Mouse (Mus musculus) hindbrain, embryonic 14.5 days (tissue): ENCODE measurements at regions not wholly inside any gene's neighbourhood (a gene's known extent, or its start where the extent isn't known, plus 50 kb on each side); places are given as distances from the start of the nearest gene placed in this dataset.

ENCODE experiments used
- ATAC-seq: fragments of 200-750 bp; cut with Nextera tagmentation; 2 replicates; pipeline ENCODE4 v1.8.0; 2017; ENCODE audit warnings: moderate number of reproducible peaks, mild to moderate bottlenecking, moderate TSS enrichment, moderate library complexity; ENCODE audit not compliant: low FRiP score
- DNase-seq: peaks from one replicate; pipeline ENCODE4 v3.0.0-alpha.2; 2015; ENCODE audit warnings: low spot score
- H3K27ac ChIP-seq: fragments of 300-500 bp; sonication (generic); 2 replicates; pipeline ENCODE4 v1.5.1; 2014; ENCODE audit warnings: mild to moderate bottlenecking, moderate library complexity
- H3K27me3 ChIP-seq: fragments of 300-500 bp; sonication (generic); 2 replicates; pipeline ENCODE4 v1.6.1; 2014; ENCODE audit warnings: mild to moderate bottlenecking, low read length, mixed read lengths; ENCODE audit not compliant: control insufficient read depth, insufficient read depth
- H3K36me3 ChIP-seq: fragments of 300-500 bp; sonication (generic); replicated peaks from 2 replicates; pipeline ENCODE4 v1.6.1; 2014; ENCODE audit not compliant: control insufficient read depth, insufficient read depth
- H3K4me1 ChIP-seq: fragments of 300-500 bp; sonication (generic); replicated peaks from 2 replicates; pipeline ENCODE4 v1.6.1; 2014; ENCODE audit warnings: antibody characterized with exemption, low read length, mixed read lengths; ENCODE audit not compliant: control insufficient read depth, insufficient read depth
- H3K4me2 ChIP-seq: fragments of 300-500 bp; sonication (generic); replicated peaks from 2 replicates; pipeline ENCODE4 v1.6.1; 2014; ENCODE audit warnings: mild to moderate bottlenecking, moderate library complexity
- H3K4me3 ChIP-seq: fragments of 300-500 bp; sonication (generic); replicated peaks from 2 replicates; pipeline ENCODE4 v1.5.1; 2014; ENCODE audit warnings: mild to moderate bottlenecking, low read length
- H3K9ac ChIP-seq: fragments of 300-500 bp; sonication (generic); 2 replicates; pipeline ENCODE4 v1.6.1; 2014
- H3K9me3 ChIP-seq: fragments of 300-500 bp; sonication (generic); 2 replicates; pipeline ENCODE4 v1.6.1; 2016; ENCODE audit warnings: low read length; ENCODE audit not compliant: control insufficient read depth
- WGBS: fragments of 180-500 bp; shearing (Covaris S2); extraction: QIAGEN DNeasy Blood & Tissue Kit; methylation state at CpG from one replicate; pipeline ENCODE4 v1.1.7; 2014; 5-methylcytosine and 5-hydroxymethylcytosine counted together

DNA sequence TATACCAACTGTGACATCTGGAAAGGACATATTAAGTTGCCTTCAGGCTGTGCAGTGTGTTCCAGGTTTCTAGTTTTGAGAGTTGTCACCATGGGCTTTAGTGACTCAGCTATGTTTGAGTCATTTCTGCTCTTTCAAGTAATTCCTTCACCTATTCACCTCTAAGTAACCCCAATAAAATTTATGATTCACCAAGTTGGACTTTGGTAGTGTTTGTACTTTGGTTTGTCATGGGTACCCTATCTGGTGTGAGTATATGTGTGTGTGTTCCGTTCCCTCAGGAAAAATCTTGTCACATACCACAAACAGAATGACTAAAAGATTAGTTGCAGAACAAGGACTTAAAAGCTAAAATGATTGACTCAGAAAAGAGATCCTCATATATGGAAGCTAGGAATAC, 76.8 kb upstream of the Crbn start:
- Histone ChIP-seq H3K4me1 (no peaks in the 10 kb centered on the region), H3K4me3 (no peak overlapping the region), H3K9me3 (peaks cover 7% of the 10 kb centered on the region; the same call in 1 of the 2 replicates), H3K27ac (no peak overlapping the region), H3K27me3 (no peaks in the 10 kb centered on the region), H3K9ac (no peak overlapping the region), H3K4me2 (no peak overlapping the region), H3K36me3 (no peaks in the 10 kb centered on the region)
- no peak for DNase-seq
- WGBS, result 100% methylated on average over 1 of the region's 1 CpGs
- no peak for ATAC-seq

DNA sequence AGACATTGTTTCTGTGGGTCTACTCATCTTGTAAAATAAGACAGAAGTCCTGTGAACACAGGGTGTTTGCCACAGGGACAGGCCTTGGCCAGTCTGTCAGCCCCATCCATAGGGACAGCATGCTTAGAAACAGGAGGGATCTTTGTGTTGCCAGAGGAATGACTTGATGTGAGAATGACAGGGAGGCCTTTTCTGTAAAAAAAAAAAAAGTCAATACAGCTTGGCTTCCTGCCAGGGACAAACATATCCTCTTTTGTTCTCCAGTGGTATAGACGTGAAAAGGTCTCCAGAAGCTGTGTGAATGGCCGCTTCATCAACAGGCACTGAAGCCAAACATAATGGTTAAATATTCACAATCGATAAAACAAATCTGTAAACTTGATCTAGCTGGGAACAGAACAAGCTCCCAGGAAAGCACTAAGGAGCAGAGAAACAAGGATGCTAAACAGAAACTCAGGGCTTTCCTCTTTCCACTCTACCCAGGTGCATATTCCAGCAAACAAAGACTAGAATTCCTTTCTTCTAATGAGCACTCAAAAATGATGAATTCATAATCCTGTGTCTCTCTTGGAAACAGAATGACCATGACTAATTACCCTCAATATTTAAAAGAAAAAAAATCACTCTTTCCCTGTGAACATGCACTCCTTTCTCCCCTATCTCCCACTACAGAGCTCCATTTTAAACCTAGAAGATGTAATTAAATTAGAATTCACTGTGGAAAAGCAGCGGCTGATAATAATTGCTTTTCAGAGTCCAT, 92.2 kb upstream of the Crbn start:
- Histone ChIP-seq H3K4me3 (no peak overlapping the region), H3K9me3 (no peaks in the 10 kb centered on the region), H3K9ac (no peak overlapping the region), H3K27ac (peak overlapping the region; percentile 56), H3K27me3 (no peaks in the 10 kb centered on the region), H3K36me3 (no peaks in the 10 kb centered on the region), H3K4me2 (no peak overlapping the region), H3K4me1 (peaks cover 11% of the 10 kb centered on the region)
- ATAC-seq, result peak; percentile 85
- DNase-seq, result peak; percentile 62
- 16% methylated on average over 4 of the region's 4 CpGs for WGBS

DNA sequence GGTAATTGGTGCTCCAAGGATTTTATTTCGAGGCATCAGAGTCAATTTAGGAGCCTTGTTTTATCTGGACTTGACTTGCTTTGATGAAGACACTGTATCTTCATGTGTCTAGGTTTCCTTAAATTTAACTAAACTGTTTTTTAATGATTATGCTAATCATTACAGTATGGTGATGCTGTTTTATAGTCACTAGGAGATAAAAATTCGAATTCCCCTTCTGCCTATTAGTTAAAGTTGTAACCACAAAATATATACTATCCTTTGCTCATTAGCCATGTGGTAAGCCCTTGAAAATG, 92.7 kb upstream of the Crbn start:
- H3K27me3 ChIP-seq, result no peaks in the 10 kb centered on the region
- H3K4me3 ChIP-seq, result no peak overlapping the region
- no peak overlapping the region for H3K9ac ChIP-seq
- ATAC-seq (peak; percentile 41), DNase-seq (no peak)
- H3K36me3 ChIP-seq, result no peaks in the 10 kb centered on the region
- no peaks in the 10 kb centered on the region for H3K9me3 ChIP-seq
- peaks cover 11% of the 10 kb centered on the region for H3K4me1 ChIP-seq
- peak overlapping the region; percentile 56; the same call in 1 of the 2 replicates for H3K27ac ChIP-seq
- H3K4me2 ChIP-seq, result no peak overlapping the region
- WGBS, result 39% methylated on average over 2 of the region's 2 CpGs

DNA sequence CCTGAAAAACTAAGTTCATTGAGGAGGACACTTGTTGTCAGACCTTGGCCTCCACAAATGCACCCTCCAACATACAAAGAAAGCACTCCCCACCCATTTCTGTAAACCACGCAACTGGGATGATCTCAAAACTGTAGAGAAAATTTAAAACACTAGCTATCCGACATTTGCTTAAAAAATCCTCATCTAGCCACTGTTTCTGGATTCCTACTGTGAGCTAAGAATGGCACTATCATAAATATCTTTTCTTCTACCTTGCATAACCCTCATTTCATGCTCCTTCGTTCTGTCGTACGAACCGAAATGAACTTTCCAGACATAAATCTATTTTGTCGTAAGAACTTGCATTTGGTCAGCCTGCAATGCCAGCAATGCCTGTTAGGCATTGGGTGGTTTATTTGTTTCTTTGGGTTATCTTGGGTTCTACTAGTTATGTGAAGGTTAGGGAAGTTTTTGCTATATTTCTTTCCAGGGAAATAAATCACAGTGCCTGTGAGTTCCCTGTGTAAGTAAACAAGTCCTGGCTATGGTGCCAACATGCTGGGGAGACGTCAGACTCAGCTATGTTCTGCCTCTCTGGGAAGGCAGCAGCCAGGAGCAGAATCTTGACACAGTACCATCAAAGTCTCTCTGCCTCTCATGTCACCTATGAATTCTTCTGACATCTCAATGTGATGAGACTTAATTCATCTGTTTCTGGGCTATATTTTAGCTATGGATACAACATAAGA, 104.2 kb upstream of the Crbn start:
- H3K36me3 ChIP-seq, result no peaks in the 10 kb centered on the region
- 89% methylated on average over 8 of the region's 8 CpGs for WGBS
- no peak overlapping the region for H3K9ac ChIP-seq
- no peaks in the 10 kb centered on the region for H3K4me1 ChIP-seq
- no peak overlapping the region for H3K4me3 ChIP-seq
- DNase-seq (no peak), ATAC-seq (no peak)
- H3K4me2 ChIP-seq, result no peak overlapping the region
- H3K9me3 ChIP-seq, result no peaks in the 10 kb centered on the region
- no peaks in the 10 kb centered on the region for H3K27me3 ChIP-seq
- H3K27ac ChIP-seq, result no peak overlapping the region

DNA sequence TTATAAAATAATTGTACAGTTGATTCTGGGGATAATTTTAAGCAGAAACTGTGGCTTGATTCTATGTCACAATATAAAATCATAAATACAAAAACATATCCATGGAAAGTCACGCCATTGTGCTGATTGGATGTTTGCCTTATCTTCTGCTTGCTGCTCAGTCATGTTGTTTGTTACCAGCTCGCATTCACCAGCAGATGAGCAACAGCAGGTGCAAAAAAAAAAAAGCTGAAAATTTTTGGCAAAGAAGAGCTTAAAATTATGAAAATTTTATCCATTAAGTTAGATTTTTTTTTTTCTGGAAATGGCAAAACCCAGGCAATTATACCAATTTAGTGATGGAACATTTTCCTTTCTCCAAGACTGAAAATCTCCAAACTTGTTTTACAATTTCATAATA, 115.2 kb upstream of the Crbn start:
- Histone ChIP-seq H3K36me3 (no peaks in the 10 kb centered on the region), H3K4me2 (no peak overlapping the region), H3K4me3 (no peak overlapping the region), H3K4me1 (no peaks in the 10 kb centered on the region), H3K27ac (no peak overlapping the region), H3K9ac (no peak overlapping the region), H3K9me3 (no peaks in the 10 kb centered on the region), H3K27me3 (no peaks in the 10 kb centered on the region)
- DNase-seq (no peak), ATAC-seq (no peak)
- WGBS, result 97% methylated on average over 2 of the region's 2 CpGs

DNA sequence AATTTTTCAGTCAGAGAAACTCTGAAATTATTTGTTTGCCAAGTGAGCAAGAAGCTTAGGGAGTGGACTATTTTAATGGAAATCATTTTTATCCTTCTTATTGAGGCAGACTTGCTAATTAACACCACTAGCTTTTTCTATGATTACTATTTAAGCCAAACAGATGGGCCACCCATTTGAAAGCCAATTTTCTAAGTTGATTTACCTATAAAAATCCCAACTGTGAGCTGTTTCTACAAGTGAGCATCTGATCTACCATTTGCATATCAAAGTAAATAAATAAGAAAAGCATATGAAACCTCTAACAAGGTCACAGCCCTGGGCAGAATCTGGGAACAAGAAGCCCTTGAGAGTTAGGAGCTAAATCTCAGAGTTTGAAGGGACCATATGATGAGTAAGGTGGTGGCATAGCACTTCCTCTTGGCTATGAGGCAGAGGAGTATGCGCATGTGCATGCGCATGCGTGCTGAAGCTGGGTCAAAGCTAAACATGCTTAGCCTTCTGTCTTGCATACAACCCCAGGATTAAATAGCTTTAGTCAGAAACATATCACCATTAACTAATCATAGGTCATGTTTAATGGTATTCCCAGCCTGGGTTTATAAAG, 116.9 kb upstream of the Crbn start:
- DNase-seq (no peak), ATAC-seq (no peak)
- H3K4me3 ChIP-seq, result no peak overlapping the region
- WGBS, result 90% methylated on average over 3 of the region's 3 CpGs
- H3K4me2 ChIP-seq, result no peak overlapping the region
- no peaks in the 10 kb centered on the region for H3K36me3 ChIP-seq
- H3K4me1 ChIP-seq, result no peaks in the 10 kb centered on the region
- no peaks in the 10 kb centered on the region for H3K9me3 ChIP-seq
- H3K9ac ChIP-seq, result no peak overlapping the region
- H3K27me3 ChIP-seq, result no peaks in the 10 kb centered on the region
- no peak overlapping the region for H3K27ac ChIP-seq

DNA sequence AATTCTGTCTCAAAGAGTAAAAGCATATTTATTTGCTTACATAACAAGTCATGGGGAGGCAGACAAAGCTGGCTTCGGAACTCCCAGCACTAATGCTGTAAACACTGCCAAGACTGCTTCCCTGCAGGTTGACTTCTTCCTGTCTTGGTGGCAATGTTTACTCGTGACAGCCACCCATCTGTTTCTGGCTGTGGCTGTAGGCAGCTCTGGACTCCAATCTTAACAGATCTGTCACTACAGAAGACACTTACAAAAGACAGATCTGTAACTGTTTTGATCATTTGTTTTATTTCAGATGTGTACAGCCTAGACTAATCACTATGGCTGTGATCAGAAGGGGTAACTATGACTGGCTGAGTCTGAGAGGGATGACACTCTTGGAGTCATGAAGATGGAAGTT, 121.1 kb upstream of the Crbn start:
- H3K4me3 ChIP-seq, result no peak overlapping the region
- H3K4me1 ChIP-seq, result no peaks in the 10 kb centered on the region
- no peaks in the 10 kb centered on the region for H3K36me3 ChIP-seq
- H3K9ac ChIP-seq, result no peak overlapping the region
- DNase-seq (no peak), ATAC-seq (no peak)
- WGBS, result 71% methylated on average over 2 of the region's 2 CpGs
- no peak overlapping the region for H3K4me2 ChIP-seq
- no peak overlapping the region for H3K27ac ChIP-seq
- H3K27me3 ChIP-seq, result no peaks in the 10 kb centered on the region
- no peaks in the 10 kb centered on the region for H3K9me3 ChIP-seq

DNA sequence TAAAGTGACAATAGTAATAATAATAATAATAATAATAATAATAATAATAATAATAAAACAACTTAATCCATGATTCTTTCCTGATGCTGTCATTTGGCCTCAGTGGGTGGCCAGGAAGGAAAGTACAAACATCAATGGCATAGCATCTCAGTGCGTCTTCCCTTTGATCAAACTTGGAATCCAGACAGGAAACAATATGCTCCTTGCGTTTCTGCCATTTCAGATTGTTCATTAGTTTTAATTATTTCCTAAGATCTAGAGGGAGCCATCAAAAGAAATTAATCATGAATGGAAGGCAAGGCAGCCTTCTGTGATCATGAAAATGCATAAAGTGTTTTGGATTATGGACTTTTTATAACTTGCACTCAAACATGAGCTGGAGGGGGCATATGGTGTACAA, 125.6 kb upstream of the Crbn start:
- Histone ChIP-seq H3K4me1 (no peaks in the 10 kb centered on the region), H3K4me2 (no peak overlapping the region), H3K9ac (no peak overlapping the region), H3K4me3 (no peak overlapping the region), H3K9me3 (no peaks in the 10 kb centered on the region), H3K36me3 (no peaks in the 10 kb centered on the region), H3K27me3 (no peaks in the 10 kb centered on the region), H3K27ac (no peak overlapping the region)
- 50% methylated on average over 2 of the region's 2 CpGs for WGBS
- DNase-seq (no peak), ATAC-seq (no peak)

DNA sequence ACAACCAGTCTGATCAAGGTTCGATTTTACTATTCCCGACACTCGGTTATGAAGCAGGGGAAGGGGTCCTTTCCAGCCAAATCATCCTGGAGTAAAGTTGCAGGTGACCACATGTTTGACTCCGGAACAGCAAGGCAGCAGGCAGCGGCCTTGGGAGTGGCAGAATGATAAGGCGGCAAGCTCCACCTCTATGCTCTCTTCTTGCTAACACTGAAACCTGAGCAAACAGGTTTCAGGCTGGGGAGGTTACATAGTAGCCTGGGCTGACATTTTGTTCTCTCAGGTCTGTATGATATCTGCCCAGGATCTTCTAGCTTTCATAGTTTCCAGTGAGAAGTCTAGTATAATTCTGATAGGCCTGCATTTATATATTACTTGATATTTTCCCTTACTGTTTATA, 133.7 kb upstream of the Crbn start:
- no peaks in the 10 kb centered on the region for H3K9me3 ChIP-seq

More for the DNA sequence above, 133.7 kb upstream of the Crbn start:
- DNase-seq (no peak), ATAC-seq (no peak)
- H3K9ac ChIP-seq, result no peak overlapping the region
- H3K27ac ChIP-seq, result no peak overlapping the region
- no peak overlapping the region for H3K4me3 ChIP-seq
- WGBS, result 86% methylated on average over 6 of the region's 6 CpGs
- H3K4me2 ChIP-seq, result no peak overlapping the region
- H3K4me1 ChIP-seq, result no peaks in the 10 kb centered on the region
- H3K27me3 ChIP-seq, result no peaks in the 10 kb centered on the region
- H3K36me3 ChIP-seq, result no peaks in the 10 kb centered on the region
